Mouse (Mus musculus): Measurements from ENCODE around the gene Spz1. TPM values are rescaled to one million over a fixed set of nuclear protein-coding genes. Genes with fewer than 3 reads are reported as not detected.

Spz1 gene
- not detected in 2 replicates for polyA plus RNA-seq (2014; fragmentation: Nextera tagmentation; extraction: Ambion mirVana)

- no peak within 1 kb of the TSS for H3K27ac ChIP-seq (ENCODE audit: low read depth, low read length)
- no peaks in the 10 kb centered on the region for H3K4me1 ChIP-seq (replicated peaks; ENCODE audit: control insufficient read depth, insufficient read depth, low read length)
- no peak within 1 kb of the TSS for H3K4me3 ChIP-seq (ENCODE audit: low read depth, low read length)
- no peaks in the 10 kb centered on the region for H3K27me3 ChIP-seq (ENCODE audit: control insufficient read depth, insufficient read depth, low read length)
- no peaks in the 10 kb centered on the region for H3K36me3 ChIP-seq (ENCODE audit: control insufficient read depth, insufficient read depth, low read length)
- H3K4me2 ChIP-seq (replicated peaks; ENCODE audit: low read depth, low read length), result no peak within 1 kb of the TSS
- no peak for DNase-seq (ENCODE audit: low spot score)
- ATAC-seq (ENCODE audit: low FRiP score), result no peak
- H3K9ac ChIP-seq (ENCODE audit: low read depth, low read length), result no peak within 1 kb of the TSS
- H3K9me3 ChIP-seq (ENCODE audit: control insufficient read depth, low read length), result no peaks in the 10 kb centered on the region
Observed at GRCm38 (mm10) chr13:92576072-92576471, at the start of gene Spz1. TSS of gene Spz1 (minus strand) at chr13:92576172.

GRCm38 (mm10) chr13:92616459-92616858 lies 40.5 kb upstream of the Spz1 start:
- no peak overlapping the region for H3K27ac ChIP-seq (ENCODE audit: low read depth, low read length)
- no peak overlapping the region for H3K9ac ChIP-seq (ENCODE audit: low read depth, low read length)
- peaks cover 2% of the 10 kb centered on the region; the same call in 1 of the 2 replicates for H3K27me3 ChIP-seq (ENCODE audit: control insufficient read depth, insufficient read depth, low read length)
- no peak for DNase-seq (ENCODE audit: low spot score)
- no peak overlapping the region for H3K4me3 ChIP-seq (ENCODE audit: low read depth, low read length)
- 95% methylated on average over 8 of the region's 8 CpGs for WGBS
- H3K4me1 ChIP-seq (replicated peaks; ENCODE audit: control insufficient read depth, insufficient read depth, low read length), result no peaks in the 10 kb centered on the region
- no peak for ATAC-seq (ENCODE audit: low FRiP score)
- H3K36me3 ChIP-seq (ENCODE audit: control insufficient read depth, insufficient read depth, low read length), result no peaks in the 10 kb centered on the region
- H3K9me3 ChIP-seq (ENCODE audit: control insufficient read depth, low read length), result no peaks in the 10 kb centered on the region
- no peak overlapping the region for H3K4me2 ChIP-seq (replicated peaks; ENCODE audit: low read depth, low read length)

GRCm38 (mm10) chr13:92615201-92615600 lies 39.2 kb upstream of the Spz1 start:
- H3K4me1 ChIP-seq (replicated peaks; ENCODE audit: control insufficient read depth, insufficient read depth, low read length), result no peaks in the 10 kb centered on the region
- no peaks in the 10 kb centered on the region for H3K9me3 ChIP-seq (ENCODE audit: control insufficient read depth, low read length)
- no peak for ATAC-seq (ENCODE audit: low FRiP score)
- WGBS, result 78% methylated on average over 5 of the region's 5 CpGs
- DNase-seq (ENCODE audit: low spot score), result no peak
- H3K27ac ChIP-seq (ENCODE audit: low read depth, low read length), result no peak overlapping the region
- H3K9ac ChIP-seq (ENCODE audit: low read depth, low read length), result no peak overlapping the region
- H3K36me3 ChIP-seq (ENCODE audit: control insufficient read depth, insufficient read depth, low read length), result no peaks in the 10 kb centered on the region
- no peak overlapping the region for H3K4me2 ChIP-seq (replicated peaks; ENCODE audit: low read depth, low read length)
- peaks cover 2% of the 10 kb centered on the region; the same call in 1 of the 2 replicates for H3K27me3 ChIP-seq (ENCODE audit: control insufficient read depth, insufficient read depth, low read length)
- H3K4me3 ChIP-seq (ENCODE audit: low read depth, low read length), result no peak overlapping the region

DNA sequence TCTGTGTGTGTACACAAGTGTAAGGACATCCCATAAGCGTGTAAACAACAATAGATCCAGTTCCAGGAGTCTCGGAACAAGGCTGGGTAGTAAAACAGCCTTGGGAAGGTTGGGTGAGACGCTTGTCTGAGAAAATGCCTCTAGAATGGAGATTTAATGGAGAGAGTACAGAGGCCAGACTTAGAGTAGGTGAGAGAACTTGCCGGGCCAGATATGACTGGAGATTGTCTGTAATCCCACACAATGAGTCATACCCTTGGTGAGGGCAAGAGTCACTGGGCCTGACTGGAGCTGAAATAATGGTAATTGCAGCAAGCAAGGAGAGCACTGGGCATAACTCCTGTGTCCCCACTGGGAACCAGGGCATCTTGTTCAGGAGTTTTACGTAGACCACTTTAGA lies 37.1 kb upstream of the Spz1 start:
- Histone ChIP-seq H3K27me3 (ENCODE audit: control insufficient read depth, insufficient read depth, low read length) (peaks cover 2% of the 10 kb centered on the region; the same call in 1 of the 2 replicates), H3K4me2 (replicated peaks; ENCODE audit: low read depth, low read length) (no peak overlapping the region), H3K4me1 (replicated peaks; ENCODE audit: control insufficient read depth, insufficient read depth, low read length) (no peaks in the 10 kb centered on the region), H3K9ac (ENCODE audit: low read depth, low read length) (no peak overlapping the region), H3K36me3 (ENCODE audit: control insufficient read depth, insufficient read depth, low read length) (no peaks in the 10 kb centered on the region), H3K4me3 (ENCODE audit: low read depth, low read length) (no peak overlapping the region), H3K27ac (ENCODE audit: low read depth, low read length) (no peak overlapping the region), H3K9me3 (ENCODE audit: control insufficient read depth, low read length) (no peaks in the 10 kb centered on the region)
- no peak for ATAC-seq (ENCODE audit: low FRiP score)
- WGBS, result 89% methylated on average over 5 of the region's 5 CpGs
- DNase-seq (ENCODE audit: low spot score), result no peak

DNA sequence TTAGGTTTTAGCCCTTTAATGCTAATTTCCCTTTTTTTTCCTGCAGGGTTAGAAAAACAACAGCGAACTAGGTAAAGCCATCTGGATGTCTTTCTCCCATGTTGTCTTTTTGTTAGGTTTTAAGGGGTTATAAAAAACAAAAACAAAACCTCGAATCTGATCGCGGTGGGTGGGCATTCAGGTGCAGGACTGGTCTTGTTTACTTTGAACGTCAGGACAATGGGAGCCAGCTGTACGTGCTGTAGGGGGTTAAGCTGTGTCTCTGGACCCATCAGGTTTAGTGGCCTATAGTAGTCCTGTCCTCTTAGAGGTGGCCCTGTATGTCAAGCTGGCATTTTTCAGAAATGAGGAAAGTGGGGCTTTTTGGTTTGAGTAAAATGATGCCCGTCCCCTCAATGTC lies 35.9 kb upstream of the Spz1 start:
- H3K27ac ChIP-seq (ENCODE audit: low read depth, low read length), result no peak overlapping the region
- ATAC-seq (ENCODE audit: low FRiP score), result no peak
- H3K4me2 ChIP-seq (replicated peaks; ENCODE audit: low read depth, low read length), result peak overlapping the region; percentile 85
- WGBS, result 5% methylated on average over 7 of the region's 7 CpGs
- DNase-seq (ENCODE audit: low spot score), result no peak
- no peaks in the 10 kb centered on the region for H3K4me1 ChIP-seq (replicated peaks; ENCODE audit: control insufficient read depth, insufficient read depth, low read length)
- H3K36me3 ChIP-seq (ENCODE audit: control insufficient read depth, insufficient read depth, low read length), result no peaks in the 10 kb centered on the region
- peak overlapping the region; percentile 78; the same call in 1 of the 2 replicates for H3K9ac ChIP-seq (ENCODE audit: low read depth, low read length)
- H3K27me3 ChIP-seq (ENCODE audit: control insufficient read depth, insufficient read depth, low read length), result peaks cover 2% of the 10 kb centered on the region; the same call in 1 of the 2 replicates
- no peaks in the 10 kb centered on the region for H3K9me3 ChIP-seq (ENCODE audit: control insufficient read depth, low read length)
- peak overlapping the region; percentile 71 for H3K4me3 ChIP-seq (ENCODE audit: low read depth, low read length)

GRCm38 (mm10) chr13:92611254-92611784 lies 35.3 kb upstream of the Spz1 start:
- Histone ChIP-seq H3K9me3 (ENCODE audit: control insufficient read depth, low read length) (no peaks in the 10 kb centered on the region), H3K36me3 (ENCODE audit: control insufficient read depth, insufficient read depth, low read length) (no peaks in the 10 kb centered on the region), H3K4me3 (ENCODE audit: low read depth, low read length) (peak overlapping the region; percentile 71), H3K27ac (ENCODE audit: low read depth, low read length) (peak overlapping the region; percentile 54; the same call in 1 of the 2 replicates), H3K27me3 (ENCODE audit: control insufficient read depth, insufficient read depth, low read length) (peaks cover 2% of the 10 kb centered on the region; the same call in 1 of the 2 replicates), H3K4me2 (replicated peaks; ENCODE audit: low read depth, low read length) (peak overlapping the region; percentile 85), H3K9ac (ENCODE audit: low read depth, low read length) (peak overlapping the region; percentile 78), H3K4me1 (replicated peaks; ENCODE audit: control insufficient read depth, insufficient read depth, low read length) (no peaks in the 10 kb centered on the region)
- ATAC-seq (ENCODE audit: low FRiP score), result peak; percentile 69
- no peak for DNase-seq (ENCODE audit: low spot score)
- under 1% methylated on average over 40 of the region's 43 CpGs for WGBS

- no peaks in the 10 kb centered on the region for H3K9me3 ChIP-seq (ENCODE audit: control insufficient read depth, low read length)
- H3K27ac ChIP-seq (ENCODE audit: low read depth, low read length), result peak within 1 kb of the TSS; percentile 54
- DNase-seq (ENCODE audit: low spot score), result peak; percentile 98
- H3K4me1 ChIP-seq (replicated peaks; ENCODE audit: control insufficient read depth, insufficient read depth, low read length), result no peaks in the 10 kb centered on the region
- H3K36me3 ChIP-seq (ENCODE audit: control insufficient read depth, insufficient read depth, low read length), result no peaks in the 10 kb centered on the region
- peak within 1 kb of the TSS; percentile 71 for H3K4me3 ChIP-seq (ENCODE audit: low read depth, low read length)
- under 1% methylated on average over 55 of the region's 55 CpGs for WGBS
- ATAC-seq (ENCODE audit: low FRiP score), result peak; percentile 100
- peaks cover 2% of the 10 kb centered on the region; the same call in 1 of the 2 replicates for H3K27me3 ChIP-seq (ENCODE audit: control insufficient read depth, insufficient read depth, low read length)
- peak within 1 kb of the TSS; percentile 78 for H3K9ac ChIP-seq (ENCODE audit: low read depth, low read length)
- peak within 1 kb of the TSS; percentile 85 for H3K4me2 ChIP-seq (replicated peaks; ENCODE audit: low read depth, low read length)
Observed at GRCm38 (mm10) chr13:92610311-92611221, 34.6 kb upstream of the Spz1 start, which contains the start of gene Serinc5. TSS of gene Serinc5 (plus strand) at chr13:92611091.

DNA sequence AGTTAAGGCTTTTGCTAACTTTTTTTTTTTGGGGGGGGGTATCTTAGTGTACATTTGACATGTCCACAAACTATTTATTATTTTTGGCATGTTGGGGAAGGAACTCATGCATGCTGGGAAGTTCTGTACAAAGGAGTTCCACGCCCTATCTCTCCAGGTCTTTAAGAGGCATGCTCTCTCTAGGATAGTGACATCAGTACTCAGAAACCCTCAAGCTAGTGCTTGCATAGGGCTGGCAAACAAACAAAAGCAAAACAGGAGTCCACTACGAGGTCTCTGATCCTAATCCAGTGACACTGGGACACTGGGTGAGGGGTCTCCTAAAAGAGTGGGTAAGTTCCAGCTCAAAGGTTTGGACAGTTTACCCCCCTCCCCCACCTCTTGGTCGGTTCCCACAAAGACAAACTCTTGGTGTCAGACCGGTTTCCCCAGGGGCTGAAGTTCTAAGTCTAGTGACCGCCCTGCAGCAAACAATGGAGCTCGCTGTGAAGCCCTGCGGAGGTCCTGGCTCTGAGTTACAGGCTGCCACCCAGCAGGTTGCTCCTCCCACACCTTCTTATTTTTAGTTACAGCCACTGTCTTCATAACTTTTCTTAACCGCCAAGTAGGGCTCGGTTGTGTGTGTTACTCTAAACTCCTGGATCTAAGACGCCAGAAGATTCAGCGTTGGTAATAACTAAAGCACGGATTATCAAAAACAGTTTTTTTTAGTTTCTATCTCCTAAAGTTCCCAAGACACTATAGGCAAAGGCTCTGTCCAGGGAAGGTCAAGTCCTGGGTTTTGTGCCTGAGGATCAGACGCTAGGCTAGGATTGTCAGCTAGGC lies 33.7 kb upstream of the Spz1 start:
- DNase-seq (ENCODE audit: low spot score) (no peak), ATAC-seq (ENCODE audit: low FRiP score) (no peak)
- Histone ChIP-seq H3K4me1 (replicated peaks; ENCODE audit: control insufficient read depth, insufficient read depth, low read length) (no peaks in the 10 kb centered on the region), H3K36me3 (ENCODE audit: control insufficient read depth, insufficient read depth, low read length) (no peaks in the 10 kb centered on the region), H3K27ac (ENCODE audit: low read depth, low read length) (no peak overlapping the region), H3K27me3 (ENCODE audit: control insufficient read depth, insufficient read depth, low read length) (peaks cover 2% of the 10 kb centered on the region; the same call in 1 of the 2 replicates), H3K4me3 (ENCODE audit: low read depth, low read length) (peak overlapping the region; percentile 71; the same call in 1 of the 2 replicates), H3K9ac (ENCODE audit: low read depth, low read length) (no peak overlapping the region), H3K4me2 (replicated peaks; ENCODE audit: low read depth, low read length) (peak overlapping the region; percentile 85), H3K9me3 (ENCODE audit: control insufficient read depth, low read length) (no peaks in the 10 kb centered on the region)
- 9% methylated on average over 13 of the region's 13 CpGs for WGBS

Measured in hindbrain, embryonic 11.5 days (tissue).